Mouse (Mus musculus) gastrocnemius, postnatal 4 days (tissue): ENCODE measurements around the gene Syne1. TPM values are rescaled to one million over a fixed set of nuclear protein-coding genes. Genes with fewer than 3 reads are reported as not detected.
"Not testable (repeated sequence)": the region's sequence is repeated elsewhere in the genome, so short reads cannot be mapped to it uniquely, and the experiment has no call there.

ENCODE experiments used
- DNase-seq, 2 experiments: peaks; one replicate each; pipeline ENCODE4 v3.0.0; 2021 to 2022; ENCODE audit warnings: low spot score in 2 of 2, mixed read lengths in 2 of 2
- total RNA-seq, 2 experiments: library from RNA; stranded (reverse); gene quantifications; 2 replicates each; pipeline ENCODE4 v1.2.3; 2021

The Syne1 gene
- total RNA-seq, 2 experiments from 2014 or later: 87.0 to 87.9 TPM

GRCm38 (mm10) chr10:5522276-5522675, 29.0 kb downstream of the Syne1 start:
- no peak for DNase-seq

GRCm38 (mm10) chr10:5520695-5521094, 30.6 kb downstream of the Syne1 start:
- no peak for DNase-seq

- no peak for DNase-seq
These were observed 36.0 kb downstream of the Syne1 start for GRCm38 (mm10) chr10:5515330-5515729.

- DNase-seq: no peak
These were observed 37.1 kb downstream of the Syne1 start for GRCm38 (mm10) chr10:5514134-5514533.

- DNase-seq: no peak
These were observed 39.0 kb downstream of the Syne1 start for GRCm38 (mm10) chr10:5512285-5512684.

- DNase-seq: no peak
These were observed 39.9 kb downstream of the Syne1 start for GRCm38 (mm10) chr10:5511403-5511802.

GRCm38 (mm10) chr10:5507478-5507877, 43.8 kb downstream of the Syne1 start:
- DNase-seq: no peak

- no peak for DNase-seq
These were observed 46.5 kb downstream of the Syne1 start for GRCm38 (mm10) chr10:5504761-5505160.

- no peak for DNase-seq
These were observed 47.4 kb downstream of the Syne1 start for GRCm38 (mm10) chr10:5503909-5504308.

GRCm38 (mm10) chr10:5499684-5500369, 51.5 kb downstream of the Syne1 start:
- not testable (repeated sequence) for DNase-seq

- no peak for DNase-seq
These were observed 53.4 kb downstream of the Syne1 start for GRCm38 (mm10) chr10:5497859-5498258.

- DNase-seq: no peak
These were observed 60.2 kb downstream of the Syne1 start for GRCm38 (mm10) chr10:5491050-5491449.

GRCm38 (mm10) chr10:5490029-5490428, 61.3 kb downstream of the Syne1 start:
- DNase-seq: no peak

- no peak for DNase-seq
These were observed 63.2 kb downstream of the Syne1 start for GRCm38 (mm10) chr10:5488097-5488496.

- no peak for DNase-seq
These were observed 70.4 kb downstream of the Syne1 start for GRCm38 (mm10) chr10:5480552-5481550.

GRCm38 (mm10) chr10:5480097-5480496, 71.2 kb downstream of the Syne1 start:
- DNase-seq: peak in 1 of 2 experiments; percentile 24

- no peak for DNase-seq
These were observed 82.6 kb downstream of the Syne1 start for GRCm38 (mm10) chr10:5468638-5469037.

GRCm38 (mm10) chr10:5453830-5454229, 97.5 kb downstream of the Syne1 start:
- no peak for DNase-seq

GRCm38 (mm10) chr10:5449944-5450343, 101.3 kb downstream of the Syne1 start:
- no peak for DNase-seq

GRCm38 (mm10) chr10:5447950-5448716, 103.1 kb downstream of the Syne1 start:
- no peak for DNase-seq

GRCm38 (mm10) chr10:5445313-5445712, 106.0 kb downstream of the Syne1 start:
- no peak for DNase-seq
